Mouse (Mus musculus): Measurements from ENCODE around the gene Mcm8.
A peak's percentile ranks its signal among the peaks of the same experiment; 100 is the strongest.

Gene Mcm8

DNA sequence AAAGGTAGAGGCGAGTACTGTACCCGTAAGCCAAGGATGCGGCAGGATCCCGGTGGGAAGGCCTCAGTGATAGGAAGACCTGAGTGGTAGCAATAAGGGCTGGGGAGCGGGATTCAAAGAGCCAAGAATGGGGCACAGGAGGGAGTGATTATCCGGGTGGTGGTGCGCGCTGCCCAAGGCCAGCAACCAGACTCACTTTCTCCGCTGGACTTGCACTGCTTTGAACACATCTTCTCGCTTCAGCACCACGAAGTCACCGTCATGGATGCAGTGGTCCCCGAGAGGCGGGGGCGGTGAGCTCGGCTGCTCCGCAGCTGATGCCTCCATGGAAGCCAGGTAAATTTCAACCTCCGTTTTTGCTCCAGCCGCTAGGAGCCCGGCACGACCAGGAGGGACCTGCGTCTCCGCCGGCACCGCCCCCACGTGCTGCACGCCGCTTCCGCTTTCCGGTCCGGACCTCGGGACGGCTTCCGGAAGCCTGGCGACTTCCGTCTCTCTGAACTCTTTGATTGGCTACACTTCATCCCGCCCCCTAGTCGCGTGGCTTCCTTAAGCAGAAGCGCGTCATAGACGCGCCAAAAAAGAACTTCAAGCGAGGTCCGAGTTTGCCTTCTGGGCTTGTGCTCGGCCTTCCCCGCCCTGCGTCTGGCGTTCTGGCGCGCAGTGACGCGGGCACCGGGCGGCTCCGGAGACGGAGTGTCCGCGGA is at the start of gene Mcm8, which contains the start of gene Trmt6:
Gene Mcm8, plus strand, starts transcription at position 534 of the 707 bp plus-strand sequence.
Gene Trmt6, minus strand, starts transcription at position 448 of the 707 bp plus-strand sequence.
- peak; percentile 89 to 91 for DNase-seq (ENCODE audit: low spot score in 2 of 2)

DNA sequence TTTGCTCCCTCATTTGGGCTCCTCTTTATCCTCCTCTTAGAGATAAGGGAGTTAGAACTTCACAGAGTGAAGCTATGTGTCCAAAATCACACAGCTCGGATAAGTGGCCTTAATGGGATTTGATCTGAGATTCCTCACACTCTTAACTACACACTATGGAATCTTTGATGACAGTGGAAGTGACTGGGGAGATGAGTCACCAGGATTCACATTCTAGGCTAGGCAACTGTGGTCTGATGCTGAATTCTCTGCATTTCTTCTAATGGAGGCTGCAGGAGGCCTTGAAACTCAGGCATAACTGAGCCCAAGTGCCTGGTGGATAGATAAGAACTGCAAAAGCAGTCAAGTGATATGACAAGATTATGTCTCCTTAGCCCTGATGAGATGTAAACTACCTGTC is 45.1 kb upstream of the Mcm8 start:
- no peak for DNase-seq (ENCODE audit: low spot score in 2 of 2)

DNA sequence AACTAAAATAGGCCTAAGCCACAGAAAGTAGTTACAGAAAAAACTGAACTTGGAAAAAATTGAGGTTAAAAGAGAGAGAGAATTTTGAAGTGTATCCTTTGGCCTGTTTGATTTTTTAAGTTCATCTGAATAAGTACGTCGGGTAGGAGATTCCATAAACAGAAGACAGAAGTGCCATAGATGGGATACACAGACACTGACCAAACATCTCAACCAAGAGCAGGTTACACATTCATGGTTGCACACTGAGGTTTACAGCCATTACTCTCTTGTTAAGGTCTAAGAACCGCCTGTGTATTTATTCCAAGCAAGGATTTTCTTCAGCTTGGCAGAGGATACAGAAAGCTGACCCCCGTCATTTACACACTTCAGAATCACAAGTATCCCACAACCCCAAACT is 35.0 kb upstream of the Mcm8 start, which contains the start of gene Chgb:
Gene Chgb, plus strand, starts transcription at position 301 of the 400 bp plus-strand sequence.
- no peak for DNase-seq (ENCODE audit: low spot score in 2 of 2)

DNA sequence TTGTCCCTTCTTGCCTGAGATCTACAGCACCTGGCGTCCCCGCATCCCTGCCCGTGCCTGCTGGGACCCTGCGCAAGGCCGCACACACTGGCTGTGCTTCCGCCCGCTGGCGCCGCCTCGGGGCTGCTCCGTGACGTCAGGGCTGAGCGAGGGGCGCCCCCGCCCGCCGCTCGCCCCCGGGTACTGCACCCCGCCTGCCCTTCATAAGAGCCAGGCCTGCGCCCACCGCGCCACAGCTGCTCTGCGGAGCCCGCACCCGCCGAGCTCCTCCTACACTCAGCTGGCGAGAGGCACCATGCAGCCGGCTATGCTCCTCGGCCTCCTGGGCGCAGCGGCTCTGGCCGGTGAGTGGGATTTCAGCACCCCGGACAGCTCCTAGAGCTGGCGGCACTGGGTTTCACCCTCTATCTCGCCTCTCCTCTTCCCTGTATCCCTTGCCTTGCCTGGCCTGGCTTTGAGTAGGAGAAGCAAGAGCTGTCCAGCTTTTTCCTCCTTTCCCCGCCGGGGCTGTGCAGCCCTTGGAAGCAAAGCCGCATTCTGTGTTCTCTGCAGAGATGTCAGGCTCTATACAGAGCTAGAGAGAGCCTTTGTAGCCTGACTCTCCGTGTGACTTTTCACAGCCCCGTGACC is 34.4 kb upstream of the Mcm8 start:
- peak; percentile 26 to 39 for DNase-seq (ENCODE audit: low spot score in 2 of 2)

DNA sequence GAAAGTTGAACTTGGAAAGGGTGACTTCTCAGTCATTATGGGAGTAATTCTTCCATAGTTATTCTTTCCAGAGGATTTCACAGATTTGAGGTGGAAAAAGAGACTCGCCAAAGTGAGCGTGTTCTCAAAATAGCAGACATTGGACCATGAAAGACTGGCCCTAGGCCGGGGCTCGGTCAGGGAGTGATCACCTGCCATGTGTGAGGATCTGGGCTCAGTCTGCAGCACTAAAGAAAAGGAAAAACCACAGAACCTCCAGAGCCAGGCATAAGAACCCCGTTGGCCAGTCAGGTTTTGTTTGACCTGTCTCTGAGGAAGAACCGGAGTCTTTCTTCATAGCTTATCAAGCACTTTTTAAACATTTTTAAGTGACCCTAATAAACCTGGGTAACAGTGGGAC is 31.9 kb upstream of the Mcm8 start:
- no peak for DNase-seq (ENCODE audit: low spot score in 2 of 2)

DNA sequence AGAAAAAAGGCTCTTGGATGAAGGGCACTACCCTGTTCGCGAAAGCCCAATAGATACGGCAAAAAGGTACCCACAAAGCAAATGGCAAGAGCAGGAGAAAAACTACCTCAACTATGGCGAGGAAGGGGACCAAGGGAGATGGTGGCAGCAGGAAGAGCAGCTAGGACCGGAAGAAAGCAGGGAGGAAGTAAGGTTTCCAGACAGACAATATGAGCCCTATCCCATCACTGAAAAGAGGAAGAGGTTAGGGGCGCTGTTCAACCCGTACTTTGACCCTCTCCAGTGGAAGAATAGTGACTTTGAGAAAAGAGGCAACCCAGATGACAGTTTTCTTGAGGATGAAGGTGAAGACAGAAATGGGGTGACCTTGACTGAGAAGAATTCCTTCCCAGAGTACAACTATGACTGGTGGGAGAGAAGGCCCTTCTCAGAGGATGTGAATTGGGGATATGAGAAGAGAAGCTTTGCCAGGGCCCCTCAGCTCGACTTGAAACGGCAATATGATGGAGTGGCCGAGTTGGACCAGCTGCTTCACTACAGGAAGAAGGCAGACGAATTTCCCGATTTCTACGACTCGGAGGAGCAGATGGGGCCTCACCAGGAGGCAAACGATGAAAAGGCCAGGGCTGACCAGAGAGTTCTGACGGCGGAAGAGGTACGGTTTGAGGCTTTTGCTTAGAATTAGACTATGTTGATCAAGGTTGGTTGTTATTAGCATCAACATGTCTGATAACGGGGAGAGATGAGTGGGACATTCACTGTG is 22.3 kb upstream of the Mcm8 start:
- DNase-seq (ENCODE audit: low spot score in 2 of 2), result no peak

DNA sequence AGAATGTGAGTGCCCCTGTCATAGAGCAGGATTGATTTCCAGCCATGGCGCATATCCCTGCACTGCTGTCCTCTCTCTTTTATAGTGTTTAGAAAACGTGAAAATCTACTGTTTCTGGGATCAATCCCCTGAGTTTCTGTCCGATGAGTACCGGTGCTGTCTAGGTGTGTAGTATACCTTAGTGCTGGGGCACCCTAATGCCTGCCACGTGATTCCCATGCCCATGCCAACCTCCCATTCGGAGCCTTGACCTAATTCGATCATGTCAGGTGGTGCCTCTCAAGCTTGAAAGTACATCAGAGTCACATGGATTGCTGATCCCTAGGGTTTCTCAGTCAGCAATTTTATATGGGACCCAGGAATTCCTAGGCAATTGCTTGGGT is 21.7 kb upstream of the Mcm8 start:
- DNase-seq (ENCODE audit: low spot score in 2 of 2), result no peak

DNA sequence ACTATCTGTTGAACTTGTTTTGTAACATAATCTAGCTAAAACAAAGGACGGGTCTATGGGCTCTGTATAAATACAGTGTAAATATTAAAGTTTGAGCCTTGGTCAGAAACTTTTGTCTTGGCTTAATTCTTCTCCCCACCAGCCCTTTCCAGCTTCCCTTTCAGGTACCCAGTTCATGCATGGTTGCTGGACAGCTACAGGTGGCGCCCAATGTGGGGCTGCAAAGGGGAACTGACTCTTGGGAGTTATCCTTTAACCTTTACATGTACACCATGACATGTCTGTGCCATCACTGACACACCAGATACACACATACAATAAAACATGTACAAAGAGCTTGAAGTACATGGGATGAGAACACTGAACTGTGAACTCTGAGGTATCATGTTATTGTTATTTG is 13.0 kb upstream of the Mcm8 start:
- DNase-seq (ENCODE audit: low spot score in 2 of 2), result no peak

DNA sequence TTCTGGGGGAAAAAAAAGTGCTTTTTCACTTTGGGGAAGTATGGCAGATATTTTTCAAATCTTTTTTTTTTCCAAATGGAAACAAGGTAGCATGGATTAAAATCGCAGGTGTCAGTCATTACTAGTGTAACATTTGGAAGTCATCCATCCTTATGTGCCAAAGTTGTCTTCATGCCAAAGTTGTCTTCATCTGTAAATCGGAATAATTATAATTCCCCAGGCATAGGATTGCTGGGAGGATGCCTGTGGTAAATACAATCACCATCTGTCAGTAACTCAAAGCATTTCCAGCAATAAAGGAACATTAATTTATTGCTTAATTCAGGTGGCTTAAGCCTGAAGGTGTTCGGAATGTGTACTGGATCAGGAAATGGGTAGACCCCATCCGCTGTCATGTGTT is 25.1 kb downstream of the Mcm8 start:
- DNase-seq (ENCODE audit: low spot score in 2 of 2), result no peak

DNA sequence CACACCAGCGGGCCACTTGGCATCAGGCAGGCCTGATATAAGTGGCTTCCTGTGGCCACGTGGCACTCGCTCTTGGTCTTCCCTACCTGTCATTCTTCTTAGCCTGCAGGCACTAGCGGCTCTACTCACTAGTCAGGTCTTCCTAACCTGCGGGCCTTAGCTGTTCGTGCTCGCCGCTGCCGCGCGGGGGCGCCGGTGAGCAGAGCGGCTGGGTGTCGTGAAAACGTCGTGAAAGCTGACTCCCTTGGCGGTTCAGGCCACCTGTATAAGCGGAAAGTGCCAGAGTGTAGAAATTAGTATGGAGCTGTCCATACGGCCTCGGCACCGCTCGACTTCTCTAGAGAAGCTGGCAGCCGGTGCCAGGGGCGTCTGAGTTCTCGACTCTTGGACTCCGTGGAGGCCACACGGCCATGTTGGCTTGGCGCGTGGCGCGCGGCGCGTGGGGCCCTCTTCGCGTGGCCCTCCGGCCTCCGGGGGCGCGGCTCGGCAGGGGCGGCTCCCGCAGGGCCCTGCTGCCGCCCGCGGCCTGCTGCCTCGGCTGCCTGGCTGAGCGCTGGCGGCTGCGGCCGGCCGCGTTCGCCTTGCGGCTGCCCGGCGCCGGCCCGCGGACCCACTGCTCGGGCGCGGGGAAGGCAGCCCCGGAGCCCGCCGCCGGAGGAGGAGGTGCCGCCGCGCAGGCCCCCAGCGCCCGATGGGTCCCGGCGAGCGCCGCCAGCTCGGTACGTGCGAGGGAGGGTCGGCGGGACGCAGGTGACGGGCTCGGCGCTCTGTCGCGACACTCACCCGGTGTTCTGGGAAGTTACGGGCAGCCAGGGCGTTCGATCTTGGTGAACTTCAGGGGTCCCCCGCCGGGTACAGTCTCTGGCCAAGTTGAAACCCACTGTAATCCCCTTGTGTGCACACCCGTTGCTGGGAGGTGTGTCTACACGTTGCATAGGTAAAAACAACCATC is 30.7 kb downstream of the Mcm8 start, which contains the start of gene Crls1:
Gene Crls1, plus strand, starts transcription at position 260 of the 952 bp plus-strand sequence.
- DNase-seq (ENCODE audit: low spot score in 2 of 2), result peak; percentile 95

DNA sequence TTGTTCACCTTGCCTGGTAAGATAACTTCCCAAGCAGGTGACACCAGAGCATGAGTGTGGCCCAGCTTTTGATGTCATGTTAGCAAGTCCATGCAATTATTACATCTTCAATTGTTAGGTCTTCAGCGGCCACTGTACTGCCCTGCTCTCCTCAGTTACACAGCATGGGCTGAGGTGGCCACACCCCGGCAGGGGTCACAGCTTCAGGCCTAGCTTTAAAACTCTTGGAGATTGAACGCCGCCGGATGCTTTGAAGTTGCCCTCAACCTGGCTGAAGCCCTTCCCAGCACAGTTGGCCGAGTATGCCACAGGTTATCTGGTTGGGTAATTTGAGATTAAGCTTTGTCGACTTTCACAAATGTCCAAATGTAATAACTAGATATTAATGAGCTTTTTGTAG is 31.6 kb downstream of the Mcm8 start:
- no peak for DNase-seq (ENCODE audit: low spot score in 2 of 2)

DNA sequence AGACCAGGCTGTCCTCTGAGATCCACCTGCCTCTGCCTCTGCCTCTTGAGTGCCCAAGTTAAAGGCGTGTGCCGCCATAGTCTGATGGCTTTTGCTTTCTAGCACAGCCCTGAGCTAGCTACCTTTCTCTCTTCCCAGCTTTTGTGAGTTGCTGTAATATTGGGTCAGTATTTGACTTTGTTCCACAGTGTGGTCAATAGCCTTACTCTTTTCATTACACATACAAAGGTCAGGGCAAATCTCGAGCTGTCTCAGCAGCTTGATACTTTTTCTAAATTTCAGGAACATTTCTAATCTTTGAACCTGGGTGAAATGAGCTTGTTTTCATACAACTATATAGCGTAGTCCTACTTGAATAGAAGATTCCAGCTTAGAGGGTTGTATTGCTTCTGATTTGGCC is 32.4 kb downstream of the Mcm8 start:
- no peak for DNase-seq (ENCODE audit: low spot score in 2 of 2)

DNA sequence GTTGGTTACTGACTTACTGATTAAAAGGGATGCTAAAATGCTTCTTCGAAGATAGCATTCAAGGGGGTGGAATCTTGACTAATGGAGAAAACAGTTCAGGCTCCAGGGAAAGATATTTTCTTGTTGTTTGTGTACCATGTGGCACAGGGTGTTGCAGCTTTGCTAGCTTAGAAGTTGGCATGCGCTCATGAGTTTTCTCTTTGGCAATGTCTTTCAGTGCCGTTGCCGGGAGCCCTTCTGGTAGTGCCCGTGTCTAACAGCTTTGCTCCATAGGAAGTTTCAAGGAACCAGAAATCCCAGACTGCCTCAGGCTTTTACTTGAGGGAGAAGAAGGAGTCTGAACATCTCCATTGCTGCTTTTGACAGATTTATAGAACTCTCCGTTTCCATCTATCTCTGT is 33.2 kb downstream of the Mcm8 start:
- DNase-seq (ENCODE audit: low spot score in 2 of 2), result no peak

DNA sequence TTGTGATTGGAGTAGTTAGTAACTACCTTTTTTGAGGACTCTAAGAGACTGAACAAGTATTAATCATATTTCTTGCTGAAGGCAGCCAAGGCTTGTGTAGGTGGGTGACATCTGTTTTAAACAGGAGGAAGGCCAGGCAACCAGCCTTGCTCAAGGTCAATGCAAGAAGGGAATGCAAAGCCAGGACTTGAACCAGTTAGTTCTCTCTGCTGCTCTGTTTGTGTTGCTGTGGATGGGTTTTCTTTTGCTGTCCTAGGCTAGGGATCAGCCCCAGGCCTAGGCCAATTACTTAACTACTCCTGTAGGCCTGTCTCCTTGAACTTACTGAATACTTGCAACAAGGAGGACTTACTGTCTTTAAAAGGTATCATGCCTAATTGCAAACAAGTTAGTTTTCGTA is 37.1 kb downstream of the Mcm8 start:
- DNase-seq (ENCODE audit: low spot score in 2 of 2), result no peak

DNA sequence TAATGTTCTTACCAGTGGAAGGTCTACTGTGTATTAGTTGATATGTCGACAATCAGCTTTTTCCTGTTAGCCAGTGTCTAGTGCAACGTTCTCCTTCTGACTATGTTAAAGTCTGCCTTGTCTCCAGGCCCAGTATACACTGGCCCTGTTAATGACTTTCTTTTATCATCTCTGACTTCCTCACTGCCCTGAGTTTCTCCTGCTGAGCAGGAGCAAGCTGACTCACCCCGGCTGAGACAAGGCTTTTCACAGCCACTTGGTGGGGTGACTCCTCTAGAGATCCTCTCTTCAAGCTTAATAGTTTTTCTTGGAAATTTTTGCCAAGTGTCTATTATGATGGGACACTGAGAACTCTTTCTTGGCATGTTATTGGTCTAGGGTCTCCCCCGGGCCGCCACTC is 40.4 kb downstream of the Mcm8 start:
- DNase-seq (ENCODE audit: low spot score in 2 of 2), result no peak

DNA sequence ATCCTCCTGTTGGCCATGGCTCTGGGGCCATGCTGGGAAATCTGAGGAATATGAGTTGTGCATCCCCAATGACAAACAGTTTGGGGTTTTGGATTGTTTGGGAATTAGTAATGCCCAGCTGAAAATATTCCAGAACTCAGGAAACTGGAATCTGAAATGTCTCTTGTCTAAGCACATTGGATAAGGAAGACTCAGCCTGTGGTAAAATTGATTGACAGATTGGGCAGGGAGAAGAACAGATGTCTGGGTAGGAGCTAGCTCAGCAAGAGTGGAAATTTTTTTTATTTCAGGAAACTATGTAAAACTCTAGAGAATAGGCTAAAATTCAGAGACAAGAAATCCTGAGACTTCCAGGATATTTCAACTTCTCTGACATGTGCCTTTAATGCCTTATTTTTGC is 44.5 kb downstream of the Mcm8 start:
- no peak for DNase-seq (ENCODE audit: low spot score in 2 of 2)

DNA sequence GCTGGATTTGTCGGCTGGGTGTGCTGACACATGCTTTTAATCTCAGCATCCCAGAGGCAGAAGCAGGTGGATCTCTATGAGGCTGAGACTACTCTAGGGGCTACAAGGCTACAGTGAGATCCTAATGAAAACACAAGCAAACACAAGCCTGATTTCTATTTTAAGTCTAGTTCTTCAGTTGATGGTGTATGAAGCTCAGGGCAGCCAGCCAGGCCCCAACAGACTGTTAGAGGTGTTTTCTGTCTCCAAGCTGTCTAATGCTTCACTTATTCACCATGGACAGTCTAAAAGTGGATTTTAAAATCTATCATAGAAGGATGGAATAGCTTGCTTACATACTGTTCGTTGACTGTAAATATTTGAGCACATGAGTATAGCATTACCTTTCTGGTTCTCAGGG is 45.5 kb downstream of the Mcm8 start:
- no peak for DNase-seq (ENCODE audit: low spot score in 2 of 2)

DNA sequence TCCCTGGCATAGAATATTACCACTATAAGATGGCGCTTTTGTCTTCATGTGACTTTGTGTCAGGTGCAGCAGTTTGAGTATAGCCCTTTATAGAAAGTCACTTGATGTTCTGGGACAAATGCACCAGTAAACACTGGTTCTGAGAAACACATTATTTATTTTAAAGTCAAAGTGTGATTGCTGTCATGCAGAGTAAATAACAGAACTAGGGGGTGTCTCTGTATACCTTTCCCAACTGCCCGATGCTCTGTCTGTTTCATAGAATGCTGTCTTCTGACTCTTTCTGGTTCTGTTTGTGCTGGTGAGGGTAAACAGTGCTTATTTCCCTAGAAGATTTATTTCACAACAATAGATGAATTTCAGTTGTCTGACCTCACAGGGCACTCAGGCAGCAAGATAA is 47.4 kb downstream of the Mcm8 start:
- no peak for DNase-seq (ENCODE audit: low spot score in 2 of 2)

DNA sequence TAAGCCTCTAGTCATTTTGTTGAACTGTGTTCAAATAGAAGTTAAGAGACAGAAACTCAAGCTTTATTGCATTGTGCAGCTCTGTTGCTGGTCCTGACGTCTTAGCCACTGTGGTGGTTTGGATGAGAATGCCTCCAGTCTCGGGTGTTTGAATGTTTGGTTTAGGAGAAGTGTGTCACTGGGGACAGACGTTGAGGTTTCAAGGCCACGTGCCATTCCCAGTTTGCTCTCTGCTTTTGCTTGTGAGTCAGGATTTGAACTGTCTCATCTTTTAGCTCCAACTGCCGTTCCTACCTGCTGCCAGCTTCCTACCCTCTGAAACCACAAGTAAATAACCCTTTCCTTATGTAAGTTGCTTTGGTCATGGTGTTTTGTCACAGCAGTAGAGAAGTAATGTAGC is 51.6 kb downstream of the Mcm8 start:
- no peak for DNase-seq (ENCODE audit: low spot score in 2 of 2)

DNA sequence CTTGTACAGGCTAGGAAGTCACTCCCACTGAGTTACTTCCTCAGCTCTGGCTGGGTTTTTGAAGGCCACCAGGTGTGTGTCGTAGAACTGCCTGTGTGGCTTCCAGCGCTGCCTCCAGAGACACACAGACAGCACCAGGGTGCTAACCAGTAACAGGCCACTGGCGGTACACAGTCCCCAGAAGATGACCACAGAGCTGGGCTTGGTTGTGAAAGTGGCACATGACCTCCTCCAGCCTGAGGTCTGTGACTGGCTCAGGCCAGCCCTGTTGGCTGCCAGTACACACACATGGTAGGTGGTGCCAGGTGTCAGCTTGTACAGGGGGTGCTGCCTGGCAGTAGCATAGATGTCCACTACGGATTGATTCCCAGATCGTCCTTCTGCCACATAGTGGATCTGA is 53.7 kb downstream of the Mcm8 start:
- no peak for DNase-seq (ENCODE audit: low spot score in 2 of 2)

DNA sequence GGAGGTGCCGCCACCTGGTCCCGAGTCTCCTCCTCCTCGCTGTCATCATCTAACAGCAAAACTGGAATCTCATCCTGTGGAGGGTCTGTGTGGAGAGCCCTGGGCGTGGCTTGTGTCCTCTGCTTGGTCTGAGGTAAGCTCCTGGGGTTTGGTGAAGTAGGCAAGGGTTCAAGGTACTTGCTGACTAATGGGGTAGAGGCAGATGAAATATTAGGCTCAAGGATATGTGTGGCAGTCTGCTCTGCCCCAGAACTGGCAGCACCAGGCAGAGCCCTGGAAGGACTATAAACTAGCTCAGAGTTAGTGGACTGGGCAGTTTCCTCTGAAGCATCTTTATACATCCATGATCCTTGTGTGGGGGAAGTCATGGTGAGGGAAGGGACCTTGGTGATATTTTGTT is 54.3 kb downstream of the Mcm8 start:
- DNase-seq (ENCODE audit: low spot score in 2 of 2), result no peak

DNA sequence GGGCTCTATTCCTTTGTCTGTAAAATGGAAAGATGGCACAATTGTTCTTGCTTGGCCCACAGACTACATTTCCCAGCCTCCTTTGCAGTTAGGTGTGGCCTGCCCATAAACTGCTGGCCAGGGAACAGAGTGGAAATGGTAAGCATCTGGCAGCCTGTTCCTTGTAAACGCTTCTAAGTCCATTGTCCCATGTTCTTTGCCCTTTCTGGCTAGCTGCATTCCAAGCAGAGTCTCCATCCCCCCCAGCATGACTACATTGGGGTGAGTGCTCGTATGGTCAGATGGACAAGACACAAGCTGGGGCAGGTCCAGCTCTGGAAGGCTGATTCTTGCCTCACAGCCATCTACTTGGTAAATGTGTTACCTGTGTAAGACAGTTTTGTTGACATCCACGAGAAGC is 55.7 kb downstream of the Mcm8 start:
- DNase-seq (ENCODE audit: low spot score in 2 of 2), result no peak

All from spleen, postnatal 36 days (tissue).